Mouse (Mus musculus): ENCODE data around the gene Zcchc14.

DNA sequence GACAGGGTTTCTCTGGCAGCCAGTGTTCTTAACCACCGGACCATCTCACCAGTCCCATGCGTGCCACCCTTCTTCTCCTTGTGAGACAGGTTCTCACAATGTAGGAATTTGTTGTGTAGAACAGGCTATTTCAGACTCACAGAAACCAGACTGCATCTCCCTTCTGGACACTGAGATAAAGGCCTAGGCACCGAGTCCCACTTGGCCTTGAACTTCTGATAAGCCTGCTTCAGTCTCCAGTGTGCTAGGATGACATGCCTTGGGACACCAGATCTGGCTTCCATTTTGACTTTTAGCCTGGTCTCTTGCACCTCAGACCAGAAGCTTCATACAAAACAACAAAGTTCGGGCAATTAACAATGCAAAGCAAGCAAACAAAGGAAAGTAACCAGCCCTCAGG, 64.0 kb downstream of the Zcchc14 start:
- TF ChIP-seq CTCF (IDR thresholded peaks at IDR 0.05; ENCODE audit: low read depth, low read length) (no peak), GATA1 (IDR thresholded peaks at IDR 0.05; ENCODE audit: borderline replicate concordance, low read length) (no peak)

All from G1E (cell line).